Mouse (Mus musculus) spleen, adult 2 months (tissue): ENCODE measurements at regions not wholly inside any gene's neighbourhood (a gene's known extent, or its start where the extent isn't known, plus 50 kb on each side); places are given as distances from the start of the nearest gene placed in this dataset.

Source experiments
- CTCF ChIP-seq: fragments of 200-500 bp; IDR thresholded peaks from 2 replicates; pipeline ENCODE4 v1.5.1; 2011; ENCODE audit warnings: mild to moderate bottlenecking, inconsistent platforms; ENCODE audit not compliant: insufficient read depth, insufficient read length, insufficient replicate concordance; ENCODE audit errors: extremely low read depth
- POLR2A ChIP-seq: fragments of 200-500 bp; IDR thresholded peaks from 2 replicates; pipeline ENCODE4 v1.6.1; 2011; ENCODE audit warnings: low read depth, low read length, inconsistent platforms

DNA sequence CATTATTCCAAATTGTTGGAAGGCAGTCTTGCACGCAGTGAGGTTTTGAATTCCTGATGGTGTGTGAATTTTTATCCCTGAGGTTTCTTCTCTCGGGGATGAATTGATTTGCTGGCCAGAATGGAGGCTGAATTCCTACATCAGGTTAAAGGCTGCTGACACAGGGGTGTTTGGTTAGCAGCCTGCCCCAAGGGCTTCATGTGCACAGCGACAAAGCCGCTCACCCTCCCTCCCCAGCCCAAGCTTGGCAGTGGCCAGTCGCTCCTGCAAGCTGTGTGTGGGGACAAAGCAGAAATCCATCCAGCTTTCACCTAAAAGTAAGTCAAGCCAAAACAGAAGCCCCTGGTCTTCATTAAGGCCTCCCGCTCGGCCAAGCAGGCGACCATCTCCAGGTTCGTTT is 151.4 kb upstream of the Eomes start:
- TF ChIP-seq POLR2A: no peak
- no peak for TF ChIP-seq CTCF
